Mouse (Mus musculus): Measurements from ENCODE around the gene Bcar3. TPM values are rescaled to one million over a fixed set of nuclear protein-coding genes. Genes with fewer than 3 reads are reported as not detected.

The Bcar3 gene
- polyA plus RNA-seq, 1 experiment = 8.2 TPM

GRCm38 (mm10) chr3:122405203-122405956 is 111.4 kb downstream of the Bcar3 start:
- no peak for DNase-seq
- WGBS = 63% methylated on average over 8 of the region's 8 CpGs
- 0 out of 2 replicates have a peak, but pooled peaks cover 4% of the 10 kb centered on the region for H3K4me1 ChIP-seq (replicated peaks; ENCODE audit: control insufficient read depth, insufficient read depth, low read length)
- no peak overlapping the region for H3K4me3 ChIP-seq (ENCODE audit: control insufficient read depth, insufficient read depth, low read length)
- TF ChIP-seq POLR2A (IDR thresholded peaks at IDR 0.05; ENCODE audit: control insufficient read depth, extremely low read depth, insufficient read depth, low read length, poor library complexity) = no peak
- TF ChIP-seq CTCF (IDR thresholded peaks at IDR 0.05; ENCODE audit: borderline replicate concordance, control insufficient read depth, extremely low read depth, insufficient read depth, low read length, poor library complexity) = no peak
- H3K36me3 ChIP-seq (ENCODE audit: control insufficient read depth, insufficient read depth, low read length) = no peaks in the 10 kb centered on the region
- H3K27me3 ChIP-seq (ENCODE audit: control insufficient read depth, insufficient read depth, low read length) = no peaks in the 10 kb centered on the region
- no peak overlapping the region for H3K27ac ChIP-seq (ENCODE audit: control insufficient read depth, insufficient read depth, low read length)

- no peak for DNase-seq
- TF ChIP-seq CTCF (IDR thresholded peaks at IDR 0.05; ENCODE audit: borderline replicate concordance, control insufficient read depth, extremely low read depth, insufficient read depth, low read length, poor library complexity) = no peak
- TF ChIP-seq POLR2A (IDR thresholded peaks at IDR 0.05; ENCODE audit: control insufficient read depth, extremely low read depth, insufficient read depth, low read length, poor library complexity) = no peak
These were observed 112.5 kb downstream of the Bcar3 start for GRCm38 (mm10) chr3:122406416-122406815.

GRCm38 (mm10) chr3:122407757-122408156 is 113.8 kb downstream of the Bcar3 start:
- DNase-seq = no peak
- WGBS = 91% methylated on average over 6 of the region's 6 CpGs
- H3K27me3 ChIP-seq (ENCODE audit: control insufficient read depth, insufficient read depth, low read length) = no peaks in the 10 kb centered on the region
- no peaks in the 10 kb centered on the region for H3K4me1 ChIP-seq (replicated peaks; ENCODE audit: control insufficient read depth, insufficient read depth, low read length)
- no peak overlapping the region for H3K27ac ChIP-seq (ENCODE audit: control insufficient read depth, insufficient read depth, low read length)
- TF ChIP-seq POLR2A (IDR thresholded peaks at IDR 0.05; ENCODE audit: control insufficient read depth, extremely low read depth, insufficient read depth, low read length, poor library complexity) (no peak), CTCF (IDR thresholded peaks at IDR 0.05; ENCODE audit: borderline replicate concordance, control insufficient read depth, extremely low read depth, insufficient read depth, low read length, poor library complexity) (no peak)
- no peak overlapping the region for H3K4me3 ChIP-seq (ENCODE audit: control insufficient read depth, insufficient read depth, low read length)
- H3K36me3 ChIP-seq (ENCODE audit: control insufficient read depth, insufficient read depth, low read length) = no peaks in the 10 kb centered on the region

More at GRCm38 (mm10) chr3:122406416-122406815, 112.5 kb downstream of the Bcar3 start:
- Histone ChIP-seq H3K27me3 (ENCODE audit: control insufficient read depth, insufficient read depth, low read length) (no peaks in the 10 kb centered on the region), H3K36me3 (ENCODE audit: control insufficient read depth, insufficient read depth, low read length) (no peaks in the 10 kb centered on the region), H3K27ac (ENCODE audit: control insufficient read depth, insufficient read depth, low read length) (no peak overlapping the region), H3K4me1 (replicated peaks; ENCODE audit: control insufficient read depth, insufficient read depth, low read length) (0 out of 2 replicates have a peak, but pooled peaks cover 4% of the 10 kb centered on the region), H3K4me3 (ENCODE audit: control insufficient read depth, insufficient read depth, low read length) (no peak overlapping the region)
- 86% methylated on average over 8 of the region's 8 CpGs for WGBS

GRCm38 (mm10) chr3:122408798-122409311 is 114.9 kb downstream of the Bcar3 start:
- TF ChIP-seq CTCF (IDR thresholded peaks at IDR 0.05; ENCODE audit: borderline replicate concordance, control insufficient read depth, extremely low read depth, insufficient read depth, low read length, poor library complexity) = no peak
- TF ChIP-seq POLR2A (IDR thresholded peaks at IDR 0.05; ENCODE audit: control insufficient read depth, extremely low read depth, insufficient read depth, low read length, poor library complexity) = no peak
- Histone ChIP-seq H3K36me3 (ENCODE audit: control insufficient read depth, insufficient read depth, low read length) (no peaks in the 10 kb centered on the region), H3K4me1 (replicated peaks; ENCODE audit: control insufficient read depth, insufficient read depth, low read length) (no peaks in the 10 kb centered on the region), H3K27ac (ENCODE audit: control insufficient read depth, insufficient read depth, low read length) (no peak overlapping the region), H3K27me3 (ENCODE audit: control insufficient read depth, insufficient read depth, low read length) (no peaks in the 10 kb centered on the region), H3K4me3 (ENCODE audit: control insufficient read depth, insufficient read depth, low read length) (no peak overlapping the region)
- 66% methylated on average over 15 of the region's 15 CpGs for WGBS
- no peak for DNase-seq

- WGBS = 92% methylated on average over 2 of the region's 2 CpGs
- H3K27ac ChIP-seq (ENCODE audit: control insufficient read depth, insufficient read depth, low read length) = no peak overlapping the region
- H3K27me3 ChIP-seq (ENCODE audit: control insufficient read depth, insufficient read depth, low read length) = no peaks in the 10 kb centered on the region
- no peak for DNase-seq
- H3K4me1 ChIP-seq (replicated peaks; ENCODE audit: control insufficient read depth, insufficient read depth, low read length) = no peaks in the 10 kb centered on the region
- no peaks in the 10 kb centered on the region for H3K36me3 ChIP-seq (ENCODE audit: control insufficient read depth, insufficient read depth, low read length)
- no peak overlapping the region for H3K4me3 ChIP-seq (ENCODE audit: control insufficient read depth, insufficient read depth, low read length)
- TF ChIP-seq CTCF (IDR thresholded peaks at IDR 0.05; ENCODE audit: borderline replicate concordance, control insufficient read depth, extremely low read depth, insufficient read depth, low read length, poor library complexity) = no peak
- TF ChIP-seq POLR2A (IDR thresholded peaks at IDR 0.05; ENCODE audit: control insufficient read depth, extremely low read depth, insufficient read depth, low read length, poor library complexity) = no peak
These were observed 117.7 kb downstream of the Bcar3 start for GRCm38 (mm10) chr3:122411590-122411989.

- 60% methylated on average over 17 of the region's 17 CpGs for WGBS
- H3K27ac ChIP-seq (ENCODE audit: control insufficient read depth, insufficient read depth, low read length) = no peak overlapping the region
- no peak for DNase-seq
- H3K36me3 ChIP-seq (ENCODE audit: control insufficient read depth, insufficient read depth, low read length) = no peaks in the 10 kb centered on the region
- no peaks in the 10 kb centered on the region; the same call in 1 of the 2 replicates for H3K4me1 ChIP-seq (replicated peaks; ENCODE audit: control insufficient read depth, insufficient read depth, low read length)
- no peak for TF ChIP-seq POLR2A (IDR thresholded peaks at IDR 0.05; ENCODE audit: control insufficient read depth, extremely low read depth, insufficient read depth, low read length, poor library complexity)
- TF ChIP-seq CTCF (IDR thresholded peaks at IDR 0.05; ENCODE audit: borderline replicate concordance, control insufficient read depth, extremely low read depth, insufficient read depth, low read length, poor library complexity) = no peak
- no peak overlapping the region for H3K4me3 ChIP-seq (ENCODE audit: control insufficient read depth, insufficient read depth, low read length)
- no peaks in the 10 kb centered on the region for H3K27me3 ChIP-seq (ENCODE audit: control insufficient read depth, insufficient read depth, low read length)
These were observed 120.0 kb downstream of the Bcar3 start for GRCm38 (mm10) chr3:122413729-122414561.
